Mouse (Mus musculus) heart, adult 11 months (tissue): Measurements from ENCODE around the gene Kifc3.

ENCODE experiments used
- DNase-seq: peaks from one replicate; pipeline ENCODE4 v3.0.0; 2022

The Kifc3 gene

DNA sequence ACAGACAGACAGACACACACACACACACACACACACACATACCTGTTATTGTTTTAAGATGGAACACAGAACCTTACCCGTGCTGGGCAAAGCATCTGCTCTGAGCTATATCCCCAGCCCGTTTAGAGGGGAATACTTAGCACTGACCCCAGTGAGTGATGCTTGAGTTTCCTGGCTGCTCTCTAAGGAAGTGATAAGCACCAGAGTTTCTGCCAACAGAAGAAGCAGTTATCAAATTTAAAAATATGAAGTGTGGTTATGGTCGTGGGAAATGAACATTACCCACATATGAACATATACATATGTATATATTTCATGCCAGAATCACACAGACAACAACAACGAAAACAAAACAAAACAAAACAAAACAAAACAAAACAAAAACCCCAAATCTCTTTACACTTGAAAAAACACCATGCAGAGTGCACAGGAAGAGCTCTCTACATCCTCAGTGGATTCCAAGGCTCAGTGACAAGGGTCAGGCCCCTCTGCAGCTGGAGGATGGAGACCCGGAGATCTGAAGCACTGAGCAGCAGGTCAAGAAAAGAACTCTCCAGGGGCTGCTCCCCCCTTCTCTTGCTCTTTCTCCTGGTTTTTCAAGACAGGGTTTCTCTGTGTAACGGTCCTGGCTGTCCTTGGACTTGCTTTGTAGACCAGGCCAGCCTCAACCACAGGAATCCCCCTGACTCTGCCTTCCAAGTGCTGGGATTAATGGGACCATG, 142.6 kb downstream of the Kifc3 start:
- peak; percentile 93 for DNase-seq

DNA sequence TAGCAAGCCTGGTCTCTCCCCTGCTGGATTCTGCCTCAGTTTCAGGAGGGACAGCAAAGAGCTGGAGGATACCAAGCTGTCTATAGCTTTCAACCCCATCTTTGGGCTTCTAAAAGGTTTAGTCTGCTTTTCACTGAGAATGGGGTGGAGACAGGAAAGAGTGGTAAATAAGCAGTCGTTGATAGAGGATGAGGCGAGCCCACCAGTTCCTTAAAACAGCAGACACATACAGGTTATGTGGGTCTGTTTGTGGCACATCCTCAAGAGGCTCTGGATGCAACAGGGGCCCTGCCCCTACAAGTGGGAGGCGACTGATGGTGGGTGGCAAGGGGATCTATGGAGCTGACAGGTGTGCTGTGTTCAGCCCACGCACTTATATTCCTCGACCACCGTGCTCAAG, 144.0 kb downstream of the Kifc3 start:
- DNase-seq: no peak

DNA sequence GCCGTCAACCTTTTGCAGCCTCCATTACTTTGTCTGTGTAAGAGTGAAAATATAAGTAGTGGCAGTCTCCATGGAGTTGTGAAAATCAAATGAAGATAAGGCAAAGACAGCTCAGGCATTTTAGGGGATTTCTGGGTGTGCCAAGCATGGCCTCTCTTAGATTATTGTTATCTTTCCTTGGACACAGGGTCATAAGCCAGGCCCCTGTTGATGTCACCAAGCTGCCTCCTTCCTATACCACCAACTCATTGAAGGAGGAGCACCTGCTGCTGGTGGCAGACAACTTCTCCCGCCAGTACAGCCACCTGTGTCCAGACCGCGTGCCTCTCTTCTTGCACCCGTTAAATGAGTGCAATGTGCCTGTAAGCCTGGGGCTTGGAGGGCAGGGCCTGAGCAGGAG, 146.2 kb downstream of the Kifc3 start:
- no peak for DNase-seq

DNA sequence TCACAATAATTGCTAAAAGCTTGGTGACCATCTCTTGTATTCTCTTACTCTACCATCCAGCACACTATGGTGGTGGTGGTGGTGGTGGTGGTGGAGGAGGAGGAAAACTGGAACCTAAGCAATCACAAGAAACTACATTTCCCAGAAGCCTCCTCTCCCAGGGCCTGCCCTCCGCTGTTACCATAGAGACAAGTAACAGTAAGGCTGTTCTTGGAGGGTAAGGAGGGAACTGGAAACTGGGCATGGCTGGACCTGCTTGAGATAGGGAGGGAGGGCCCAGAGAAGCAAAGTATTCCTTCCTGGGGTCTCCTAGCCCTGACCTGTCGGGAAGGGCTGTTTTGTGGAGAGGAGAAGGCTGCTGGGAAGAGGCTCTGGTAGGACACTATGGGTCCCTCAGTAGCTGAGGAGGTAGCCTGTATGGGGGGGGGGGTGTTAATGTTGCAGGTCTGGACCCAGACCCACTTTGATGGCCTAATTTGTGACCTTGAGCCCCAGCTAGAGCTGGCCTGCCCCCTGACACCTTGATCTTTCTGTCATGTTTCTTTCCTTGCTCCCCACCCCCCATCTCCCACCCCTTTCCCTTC, 147.6 kb downstream of the Kifc3 start, which contains the start of gene Drc7:
Gene Drc7, plus strand, starts transcription at position 177 of the 584 bp plus-strand sequence.
- no peak for DNase-seq

DNA sequence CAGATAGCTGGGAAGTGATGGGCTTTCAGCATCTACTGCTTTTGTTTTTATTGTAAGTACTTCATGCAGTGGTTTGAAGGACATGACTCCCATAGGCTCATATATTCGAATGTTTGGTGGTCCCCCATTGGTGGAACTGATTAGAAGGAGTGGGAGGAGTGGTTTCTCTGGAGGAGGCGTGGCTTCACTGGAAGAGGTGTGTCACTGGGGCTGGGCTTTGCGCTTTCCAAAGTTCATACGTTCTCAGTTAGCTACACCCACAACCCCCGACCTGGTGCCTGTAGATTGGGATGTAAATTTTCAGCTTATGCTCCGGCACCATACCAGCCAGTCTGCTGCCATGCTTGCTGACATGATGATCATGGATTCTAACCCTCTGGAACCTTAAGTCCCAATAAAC, 148.2 kb downstream of the Kifc3 start:
- DNase-seq: no peak
